10 mouse cellular contexts compared by ENCODE assay signal in the genomic region with DNA sequence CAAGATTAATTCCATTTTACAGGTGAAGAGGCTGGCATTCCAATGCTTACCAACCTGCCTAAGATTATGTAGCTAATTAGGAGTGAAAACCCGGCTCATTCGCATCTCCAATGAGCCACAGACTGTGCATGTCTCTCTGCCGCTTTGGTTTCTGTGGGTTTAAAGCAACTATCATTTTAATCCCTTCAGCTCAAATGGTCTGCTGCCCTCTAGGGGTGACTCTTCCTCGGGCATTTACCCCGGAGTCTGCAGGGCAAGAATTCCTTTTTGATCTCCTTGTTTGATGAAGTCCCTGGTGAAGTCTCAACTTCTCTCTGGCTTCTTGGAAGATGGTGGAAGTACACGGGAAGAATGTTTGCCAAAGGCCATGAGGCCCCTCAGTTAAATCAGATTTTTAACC.
DNase-seq lines count a peak whose midpoint lies in the region; ATAC-seq and TF ChIP-seq lines count a peak whose summit lies in the region.
"Had no signal": no experiment of that assay in that cellular context is flagged by ENCODE, and none has a peak within 500 bp of the region (broad histone marks: within the 10 kb centered on the region; RNA-seq: fewer than 3 reads in every experiment).

No protein-coding gene starts in this region.

- H3K27ac ChIP-seq in kidney, embryonic 14.5 days (ENCODE audit: low read depth, low read length) = no peak overlapping the region
- H3K27ac ChIP-seq in intestine, postnatal 0 days (ENCODE audit: low read depth, low read length) = no peak overlapping the region
- H3K27ac ChIP-seq: embryonic facial prominence, embryonic 13.5 days had no signal

- no peak overlapping the region for H3K9ac ChIP-seq in kidney, embryonic 14.5 days (ENCODE audit: low read depth, low read length)
- H3K9ac ChIP-seq in intestine, postnatal 0 days (ENCODE audit: low read depth, low read length) = no peak overlapping the region
- H3K9ac ChIP-seq: embryonic facial prominence, embryonic 13.5 days had no signal

- peak; percentile 83 for TF ChIP-seq CTCF in intestine, postnatal 0 days (IDR thresholded peaks at IDR 0.05; ENCODE audit: low read depth)

- DNase-seq in kidney, adult 11 months = peak; percentile 38
- DNase-seq in R1 (ENCODE audit: low read depth, low spot score) = peak; percentile 69
- DNase-seq in embryo, embryonic 11 days = peak; percentile 73
- DNase-seq in left cerebral cortex, postnatal 4 days = peak; percentile 72
- peak; percentile 22 for DNase-seq in retina, adult 2 months (ENCODE audit: low read depth, low spot score)
- DNase-seq in urinary bladder, postnatal 14 days (ENCODE audit: low spot score) = peak; percentile 80

- H3K4me1 ChIP-seq in kidney, embryonic 14.5 days (ENCODE audit: control insufficient read depth, insufficient read depth, low read length) = no peaks in the 10 kb centered on the region
- H3K4me1 ChIP-seq in intestine, postnatal 0 days (replicated peaks; ENCODE audit: control insufficient read depth, insufficient read depth, low read length) = no peaks in the 10 kb centered on the region

- H3K36me3 ChIP-seq in kidney, embryonic 14.5 days (ENCODE audit: control insufficient read depth, insufficient read depth, low read length) = no peaks in the 10 kb centered on the region
- H3K36me3 ChIP-seq in intestine, postnatal 0 days (ENCODE audit: control insufficient read depth, insufficient read depth) = no peaks in the 10 kb centered on the region
- H3K36me3 ChIP-seq: embryonic facial prominence, embryonic 13.5 days had no signal

- WGBS in kidney, embryonic 14.5 days = 30% methylated on average over 6 of the region's 6 CpGs
- WGBS in intestine, postnatal 0 days = 30% methylated on average over 6 of the region's 6 CpGs

- H3K4me3 ChIP-seq in kidney, embryonic 14.5 days (ENCODE audit: low read length) = no peak overlapping the region
- H3K4me3 ChIP-seq in intestine, postnatal 0 days (ENCODE audit: low read depth, low read length) = no peak overlapping the region
- H3K4me3 ChIP-seq: embryonic facial prominence, embryonic 13.5 days; myocyte had no signal

- intact Hi-C loops in left cerebral cortex, postnatal 4 days (cut with DNase I) = loop anchor here (5.0 kb wide), 1 partner anchor 80 kb away; no protein-coding TSS in a partner anchor

- ATAC-seq in kidney, embryonic 14.5 days (ENCODE audit: low FRiP score, low TSS enrichment) = no peak
- no peak for ATAC-seq in intestine, postnatal 0 days

- no peaks in the 10 kb centered on the region for H3K27me3 ChIP-seq in kidney, embryonic 14.5 days (ENCODE audit: control insufficient read depth, insufficient read depth, low read length)
- no peaks in the 10 kb centered on the region for H3K27me3 ChIP-seq in intestine, postnatal 0 days (replicated peaks; ENCODE audit: control insufficient read depth, insufficient read depth, low read length)
- H3K27me3 ChIP-seq: embryonic facial prominence, embryonic 13.5 days had no signal

- no peaks in the 10 kb centered on the region for H3K9me3 ChIP-seq in kidney, embryonic 14.5 days (ENCODE audit: control insufficient read depth, low read length)
- no peaks in the 10 kb centered on the region for H3K9me3 ChIP-seq in intestine, postnatal 0 days (ENCODE audit: control insufficient read depth)
- H3K9me3 ChIP-seq: embryonic facial prominence, embryonic 13.5 days had no signal

- H3K4me2 ChIP-seq in kidney, embryonic 14.5 days (replicated peaks; ENCODE audit: low read depth, low read length) = no peak overlapping the region
- H3K4me2 ChIP-seq in intestine, postnatal 0 days (replicated peaks; ENCODE audit: low read depth) = no peak overlapping the region
- H3K4me2 ChIP-seq: embryonic facial prominence, embryonic 13.5 days had no signal

Comparison
In these comparisons a context has a peak if more than half of its experiments do, and no peak if none do; other contexts are left out.
1. DNase-seq: peak in every context shown above with its lines; median percentile 80 in urinary bladder, postnatal 14 days; 73 in embryo, embryonic 11 days; 72 in left cerebral cortex, postnatal 4 days; 69 in R1; 38 in kidney, adult 11 months; 22 in retina, adult 2 months.